Mouse (Mus musculus) right cerebral cortex, postnatal 25 days (tissue): ENCODE data around the gene Gab2.

ENCODE experiments used
- DNase-seq: peaks from one replicate; pipeline ENCODE4 v3.0.0; 2022

The Gab2 gene

DNA sequence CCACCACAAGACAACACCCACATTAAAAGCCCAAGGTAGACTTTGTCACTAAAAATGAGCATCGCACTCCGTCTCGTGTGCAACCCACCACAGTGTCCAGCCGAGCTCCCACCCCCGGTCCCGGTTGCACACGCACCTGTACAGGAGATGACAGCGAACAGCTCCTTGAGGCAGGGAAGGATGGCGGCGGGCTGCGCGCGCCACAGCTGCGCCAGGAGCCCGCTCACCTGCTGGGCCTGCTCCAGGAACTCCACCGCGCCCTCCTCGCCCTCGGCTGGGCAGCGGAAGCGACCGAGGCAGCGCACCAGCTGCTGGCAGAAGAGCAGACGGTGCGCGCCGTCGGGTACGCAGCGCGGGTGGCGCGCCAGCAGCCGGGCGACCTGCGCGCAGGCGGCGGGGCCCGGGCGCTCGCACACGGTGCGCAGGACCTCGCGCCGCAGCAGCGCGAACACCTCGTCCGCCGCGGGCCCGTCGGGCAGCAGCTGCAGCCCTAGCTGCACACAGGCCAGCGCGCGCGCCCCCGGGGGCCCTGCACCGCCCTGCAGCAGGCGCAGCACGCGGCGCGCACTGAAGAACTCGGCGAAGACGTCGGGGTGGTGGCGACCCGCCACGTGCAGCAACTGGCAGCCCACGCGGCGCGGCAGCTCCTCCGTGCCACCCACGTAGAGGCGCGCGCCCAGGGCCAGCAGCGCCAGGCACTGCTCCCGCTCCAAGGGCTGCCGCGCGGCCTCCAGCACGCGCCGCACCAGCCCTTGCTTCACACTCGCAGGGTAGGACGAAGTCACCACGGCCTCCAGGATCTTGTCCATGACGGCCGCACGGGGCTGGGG lies 244.0 kb downstream of the Gab2 start:
- peak; percentile 57 for DNase-seq

DNA sequence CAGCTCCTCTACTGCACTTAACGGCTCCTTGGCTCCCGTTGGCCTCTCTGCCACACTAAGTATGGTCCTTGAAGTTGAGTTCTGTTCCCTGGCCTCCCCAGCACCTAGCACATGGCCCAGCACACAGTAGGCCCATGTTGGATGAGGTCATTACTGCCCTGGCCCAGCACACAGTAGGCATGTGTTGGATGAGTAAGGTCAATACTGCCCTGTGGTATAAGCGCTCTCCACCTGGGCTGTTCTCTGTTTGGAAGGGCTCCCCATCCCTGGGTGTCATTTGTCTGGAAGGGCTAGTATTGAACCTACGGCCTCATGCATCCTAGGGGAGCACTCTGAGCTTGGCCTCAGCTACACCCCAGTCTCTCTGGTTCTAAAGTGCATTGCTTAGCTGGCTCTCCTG lies 246.0 kb downstream of the Gab2 start:
- no peak for DNase-seq

DNA sequence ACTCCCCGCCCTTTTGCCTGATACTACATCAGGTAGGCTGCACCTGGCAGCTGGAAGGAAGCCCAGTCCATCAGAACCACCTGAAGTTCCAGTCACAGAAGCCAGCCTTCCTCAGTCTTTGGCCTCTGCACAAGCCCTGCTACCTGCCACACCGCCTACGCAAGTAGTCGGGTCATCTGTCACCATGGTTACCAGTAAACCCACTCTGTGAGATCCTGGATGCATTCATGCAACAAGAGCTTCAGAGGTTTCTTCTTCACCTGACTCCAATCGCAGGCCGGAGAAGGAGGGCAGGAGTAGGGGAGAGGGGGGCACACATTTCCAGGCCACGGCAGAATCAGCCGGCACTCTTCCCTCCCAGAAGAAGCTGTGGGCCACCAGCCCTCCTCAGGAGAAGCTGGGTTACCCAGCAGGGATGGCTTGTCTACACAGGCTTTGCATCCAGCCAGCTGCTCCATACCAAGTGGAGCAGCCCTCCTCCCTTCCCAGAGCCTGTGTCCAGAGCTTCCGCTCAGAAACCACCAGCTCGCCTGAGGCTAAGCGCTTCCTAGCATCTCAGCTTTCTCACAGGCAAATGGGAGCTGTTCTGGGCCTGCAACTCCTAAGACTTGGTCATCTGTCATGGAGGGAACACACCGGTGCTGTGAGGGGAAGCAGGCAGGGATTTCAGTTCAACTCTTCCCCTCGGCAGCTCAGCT lies 247.7 kb downstream of the Gab2 start:
- DNase-seq: no peak

DNA sequence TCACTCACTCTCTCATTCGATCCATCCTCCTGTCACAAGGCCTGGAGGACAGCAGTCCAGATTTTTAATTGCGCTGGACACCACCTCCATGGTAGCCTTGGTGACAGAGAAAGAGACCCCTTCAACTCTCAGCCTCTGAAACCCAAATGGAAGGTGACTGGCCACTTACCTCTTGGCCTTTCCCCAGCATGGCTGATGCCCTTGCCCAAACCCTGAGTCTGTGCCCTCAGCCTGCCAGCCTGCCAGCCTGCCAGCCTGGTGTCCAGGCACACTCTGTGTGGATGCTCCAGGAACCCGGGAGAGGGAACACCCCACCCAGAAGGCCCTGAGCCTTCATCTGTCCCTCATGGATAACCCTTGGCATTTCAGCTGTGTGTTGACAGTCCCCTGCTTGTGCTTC lies 248.3 kb downstream of the Gab2 start:
- no peak for DNase-seq

DNA sequence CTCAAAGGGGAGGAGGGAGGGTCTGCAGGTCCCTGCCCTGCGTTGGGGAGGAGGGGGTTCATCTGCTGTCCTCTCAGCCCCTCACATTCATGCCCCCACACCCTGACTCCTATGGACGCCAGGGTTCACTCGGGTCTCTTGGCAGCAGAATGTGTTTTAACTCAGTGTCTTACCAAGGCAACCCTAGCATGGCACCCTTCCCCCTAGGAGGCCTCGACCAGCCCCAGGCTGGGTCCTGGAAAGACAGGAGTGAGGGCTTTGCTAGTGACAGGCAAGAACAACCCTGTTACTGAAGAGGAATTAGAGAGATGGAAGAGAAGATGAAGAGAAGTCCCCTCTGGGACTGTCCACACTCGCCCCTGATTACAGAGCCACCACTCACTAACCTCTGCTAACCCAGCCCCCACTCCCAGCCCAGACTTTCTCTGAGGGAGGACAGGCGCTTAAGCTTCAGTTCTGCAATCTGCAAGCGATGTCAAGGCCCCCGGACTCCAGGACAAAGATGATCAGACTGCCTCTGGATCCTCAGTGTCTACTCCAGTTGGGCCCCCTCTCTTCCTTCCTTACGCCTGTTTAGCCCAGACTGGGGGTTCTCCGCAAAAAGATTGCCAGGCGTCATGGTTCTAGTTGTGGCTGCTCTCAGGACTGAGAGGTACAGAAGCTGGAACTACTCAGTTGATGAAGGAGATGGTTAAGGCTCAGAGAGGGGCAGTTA lies 249.7 kb downstream of the Gab2 start:
- no peak for DNase-seq

DNA sequence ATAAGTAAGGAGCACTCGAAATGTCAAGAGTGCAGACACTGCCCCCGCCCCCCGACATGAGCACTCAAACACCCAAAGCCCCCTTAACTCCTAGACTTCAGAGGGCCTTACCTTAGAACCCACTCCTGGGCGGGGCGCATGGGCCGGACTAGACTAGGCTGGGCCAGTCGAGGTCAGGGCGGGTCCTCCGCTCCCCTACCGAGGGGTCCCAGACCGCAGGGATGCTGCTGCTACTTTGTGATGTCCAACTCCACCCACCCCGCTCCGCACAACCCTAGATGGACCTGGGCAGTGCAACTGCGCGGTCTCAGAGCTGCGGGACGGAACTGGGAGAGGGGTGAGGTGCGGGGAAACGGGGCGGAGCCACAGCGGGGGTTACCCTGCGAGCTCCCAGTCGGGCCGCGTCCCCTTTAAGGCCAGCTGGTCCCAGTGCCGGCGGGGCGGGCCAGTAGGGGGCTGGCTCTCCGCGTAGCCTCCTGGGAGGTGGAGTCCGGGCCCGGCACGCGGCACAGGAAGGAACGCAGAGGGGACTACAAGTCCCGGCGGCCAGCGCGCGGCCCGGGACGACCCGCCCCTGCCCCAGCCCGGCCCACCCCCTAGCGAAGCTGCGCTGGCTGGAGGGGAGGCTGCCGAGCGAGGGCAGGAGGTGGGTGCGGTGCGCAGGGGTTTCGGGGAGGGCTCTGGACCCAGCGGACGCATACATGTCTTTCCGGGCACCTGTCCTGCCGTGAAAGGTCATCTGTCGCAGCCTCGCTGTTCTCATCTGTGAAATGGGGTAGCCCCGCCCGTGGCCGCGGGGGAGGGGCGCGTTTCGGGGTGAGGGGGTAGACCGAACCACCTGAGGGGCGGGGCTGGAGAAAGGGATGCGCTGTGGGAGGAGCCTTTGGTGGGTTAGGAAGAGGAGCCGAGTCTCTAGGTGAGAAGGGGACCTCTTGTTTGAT lies 250.6 kb downstream of the Gab2 start, which contains the start of the genes Usp35 and Kctd21:
TSS of gene Usp35 (minus strand) at position 295 of the 941 bp plus-strand sequence.
TSS of gene Kctd21 (plus strand) at position 602 of the 941 bp plus-strand sequence.
- DNase-seq: peak; percentile 96

DNA sequence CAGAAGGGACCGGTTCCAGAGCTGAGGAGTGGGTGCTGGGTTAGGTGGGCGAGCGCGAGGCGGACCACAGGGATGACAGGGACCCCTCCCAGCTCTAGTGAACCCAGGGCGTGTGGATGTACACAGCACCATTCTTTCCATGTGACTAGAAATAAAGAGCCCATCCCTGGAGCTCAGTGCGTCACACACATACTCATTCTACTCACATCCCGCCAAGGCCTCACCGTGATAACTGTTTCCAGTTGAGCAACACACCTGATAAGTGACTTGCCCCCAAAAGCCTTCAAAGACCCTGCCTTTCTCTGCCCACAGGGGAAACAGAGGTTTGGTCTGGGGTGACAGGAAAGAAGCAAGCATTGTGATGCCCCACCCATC lies 251.3 kb downstream of the Gab2 start:
- DNase-seq: no peak

DNA sequence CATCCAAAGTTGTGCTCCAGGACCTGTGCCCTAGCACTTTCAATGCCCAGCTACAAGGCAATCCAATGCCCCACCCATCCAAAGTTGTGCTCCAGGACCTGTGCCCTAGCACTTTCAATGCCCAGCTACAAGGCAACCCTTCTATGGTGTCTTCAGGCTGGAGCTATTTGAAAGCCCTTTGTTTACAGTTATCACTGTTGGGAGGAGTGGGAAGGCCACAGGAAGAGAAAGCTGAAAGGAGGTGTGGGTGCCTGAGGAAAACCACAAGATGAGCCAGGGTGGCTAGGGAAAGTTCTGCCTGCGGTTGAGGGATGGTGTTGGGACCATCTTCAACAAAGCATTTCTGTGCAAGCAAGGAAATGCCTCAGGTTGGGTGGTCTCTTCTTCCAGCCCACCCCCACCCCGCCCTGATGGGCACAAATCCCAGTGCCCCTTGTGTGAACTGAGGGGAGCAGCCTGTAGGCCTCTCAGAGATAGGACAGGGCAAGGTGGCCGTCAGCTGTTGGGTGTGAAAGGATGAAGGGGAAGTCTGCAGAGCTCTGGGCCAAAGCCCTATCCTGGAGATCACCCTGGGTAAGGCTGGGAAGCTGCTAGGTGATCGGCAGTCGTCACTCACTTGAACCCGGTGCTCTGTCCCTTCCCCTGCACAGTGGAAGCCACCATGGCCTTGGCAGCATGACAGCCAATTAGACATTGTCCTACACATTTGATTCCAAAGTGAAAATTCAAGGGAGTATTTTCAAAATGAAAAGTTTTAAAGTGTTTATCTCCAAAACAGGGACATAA lies 251.9 kb downstream of the Gab2 start:
- no peak for DNase-seq

DNA sequence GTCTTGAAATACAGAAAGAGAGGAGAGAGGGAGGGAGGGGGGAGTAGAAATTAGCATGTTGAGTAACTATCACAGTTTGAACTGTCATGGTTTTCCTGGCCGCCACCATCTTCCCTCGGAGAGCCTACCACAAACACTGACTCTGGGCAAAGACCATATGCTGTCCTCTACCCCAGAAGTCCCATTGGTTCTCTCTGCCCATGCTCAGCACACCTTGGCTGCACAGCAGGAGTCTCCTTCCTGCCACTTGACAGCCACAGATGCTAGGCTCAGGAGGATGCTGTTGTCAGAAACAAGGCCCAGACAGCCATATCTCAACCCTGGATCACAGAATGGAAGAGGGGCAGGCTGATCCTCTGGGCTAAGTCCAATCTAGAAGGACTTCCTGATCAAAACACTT lies 253.0 kb downstream of the Gab2 start:
- no peak for DNase-seq

DNA sequence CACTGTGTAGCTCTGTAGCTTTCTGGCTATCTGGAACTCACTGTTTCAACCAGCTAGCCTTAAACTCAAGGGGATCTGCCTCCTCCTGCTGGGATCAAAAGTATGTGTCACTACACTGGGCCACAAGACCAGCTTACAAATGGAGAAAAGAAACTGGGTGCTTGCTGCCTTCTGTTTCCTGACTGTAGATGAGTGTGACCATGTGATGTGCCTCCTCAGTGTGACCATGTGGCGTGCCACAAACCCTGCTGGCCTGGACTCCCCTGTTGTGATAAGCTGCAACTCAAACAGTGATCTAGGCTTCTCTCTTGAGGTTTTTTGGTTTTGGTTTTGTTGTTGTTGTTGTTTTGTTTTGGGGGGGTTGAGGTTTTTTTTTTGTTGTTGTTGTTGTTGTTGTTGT lies 255.3 kb downstream of the Gab2 start:
- DNase-seq: no peak

DNA sequence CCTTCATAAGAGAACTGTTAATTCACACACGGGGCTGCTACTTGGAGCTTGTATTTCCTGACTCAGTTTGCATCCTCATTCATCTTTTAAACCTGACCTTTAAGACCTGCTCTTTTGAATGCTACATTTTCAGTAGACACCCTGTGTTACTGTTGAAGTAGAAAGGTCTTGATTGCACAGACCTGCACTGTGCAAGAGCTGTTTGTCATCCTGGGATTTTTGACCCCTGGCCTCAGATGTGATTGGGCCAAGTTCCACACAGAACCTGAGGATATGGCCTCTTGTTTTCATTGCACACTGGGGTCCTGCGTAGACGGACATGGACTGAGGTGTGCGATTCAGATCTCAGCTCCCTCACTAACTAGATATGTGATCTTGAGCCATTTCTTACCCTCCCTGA lies 257.2 kb downstream of the Gab2 start:
- DNase-seq: no peak

DNA sequence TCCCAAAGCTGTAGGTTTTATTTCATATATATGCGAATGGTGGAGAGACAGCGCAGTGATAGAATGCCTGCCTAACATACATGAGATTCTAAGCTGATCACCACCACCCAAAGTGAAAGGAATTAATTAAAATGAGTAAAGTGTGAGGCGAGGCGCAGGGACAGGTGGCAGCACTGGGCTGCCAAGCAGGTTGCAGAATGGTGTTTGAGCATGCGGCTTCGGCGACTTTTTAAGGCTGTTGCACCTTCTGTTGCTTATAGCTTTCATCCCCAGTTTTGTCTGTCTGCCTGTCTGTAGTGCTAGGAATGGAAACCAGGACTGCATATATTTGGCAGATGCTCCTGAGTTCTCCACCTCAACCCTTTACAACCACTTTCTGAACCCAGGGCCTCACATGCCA lies 258.2 kb downstream of the Gab2 start:
- no peak for DNase-seq

DNA sequence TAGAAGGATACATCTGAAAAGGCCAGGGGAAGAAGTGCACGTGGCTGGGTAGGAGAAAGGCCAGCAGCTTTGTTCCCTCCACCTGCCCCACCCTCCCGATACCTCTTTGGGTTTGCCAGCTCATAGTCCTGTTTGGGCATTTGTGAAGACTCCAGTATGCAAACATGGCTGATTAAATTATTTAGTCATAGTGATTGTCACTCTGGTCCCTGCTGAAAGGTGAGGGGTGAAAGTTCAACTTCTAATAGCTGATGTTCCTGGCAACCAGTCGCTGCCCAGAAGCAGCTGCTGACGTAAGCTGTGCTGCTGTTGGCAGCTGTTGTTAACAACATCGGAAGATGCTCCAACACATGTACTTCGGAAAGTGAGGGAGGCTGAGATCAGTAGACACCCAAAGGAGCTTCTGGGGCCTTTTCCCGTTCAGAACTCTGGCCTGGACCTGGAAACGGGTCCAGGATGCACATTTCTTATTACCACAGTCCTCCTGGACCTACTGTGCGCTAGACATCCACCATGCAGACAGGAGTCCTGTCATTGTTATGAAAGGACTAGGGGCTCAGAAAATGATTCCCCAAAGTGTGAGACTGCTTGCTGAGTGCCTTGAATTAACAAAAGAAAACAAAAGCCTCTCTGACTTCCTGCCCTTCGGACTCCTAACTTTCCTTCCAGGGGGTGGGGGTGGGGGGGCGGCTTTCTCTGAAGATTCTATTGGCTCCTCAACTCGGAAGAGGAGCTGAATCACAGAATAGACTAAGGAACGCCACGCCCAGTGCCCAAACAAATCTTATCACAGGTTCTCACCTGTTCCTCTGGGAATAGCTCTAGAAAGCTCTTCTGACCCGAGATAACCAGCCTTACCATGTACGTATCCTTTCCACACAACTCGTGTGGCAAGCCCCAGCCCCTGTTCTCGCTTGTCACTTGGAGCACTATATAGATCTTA lies 259.8 kb downstream of the Gab2 start:
- no peak for DNase-seq

DNA sequence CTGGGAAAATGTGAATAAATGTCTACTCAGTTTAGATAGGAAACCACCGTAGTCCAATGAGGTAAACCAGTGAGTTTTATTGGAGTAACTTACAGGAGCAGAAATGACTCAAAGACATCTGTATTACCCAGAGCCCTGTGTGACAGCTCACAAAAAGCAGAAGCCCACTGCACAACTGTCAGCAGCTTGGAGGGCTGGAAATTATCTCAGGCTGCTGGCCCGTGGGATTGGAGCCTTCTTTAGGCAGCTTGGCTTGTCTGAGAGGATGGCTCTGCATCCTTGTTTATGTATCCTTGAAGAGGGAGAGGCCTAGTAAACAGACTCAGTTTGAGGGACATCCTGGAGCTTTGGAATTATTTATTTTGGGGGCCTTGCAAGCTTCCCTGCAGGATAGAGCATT lies 261.6 kb downstream of the Gab2 start:
- DNase-seq: no peak

DNA sequence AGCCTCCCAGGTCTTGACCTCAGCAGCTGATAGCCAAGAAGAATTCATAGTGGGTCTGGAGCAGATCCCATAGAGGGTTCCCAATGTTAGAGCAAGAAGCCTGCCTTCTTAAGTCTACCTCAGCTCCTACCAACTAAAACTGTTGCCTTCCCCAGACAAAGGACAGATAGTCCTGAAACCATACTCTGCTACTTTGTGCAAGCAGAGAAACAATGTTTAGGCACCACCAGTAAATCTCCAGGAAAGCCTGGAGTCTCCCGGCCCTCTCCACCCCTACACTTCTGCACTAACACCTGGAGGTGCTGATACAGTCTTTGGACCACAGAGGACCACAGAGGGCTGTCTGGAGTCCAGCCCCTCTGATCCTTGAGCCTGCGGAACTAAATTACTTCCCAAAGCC lies 263.3 kb downstream of the Gab2 start:
- DNase-seq: no peak

DNA sequence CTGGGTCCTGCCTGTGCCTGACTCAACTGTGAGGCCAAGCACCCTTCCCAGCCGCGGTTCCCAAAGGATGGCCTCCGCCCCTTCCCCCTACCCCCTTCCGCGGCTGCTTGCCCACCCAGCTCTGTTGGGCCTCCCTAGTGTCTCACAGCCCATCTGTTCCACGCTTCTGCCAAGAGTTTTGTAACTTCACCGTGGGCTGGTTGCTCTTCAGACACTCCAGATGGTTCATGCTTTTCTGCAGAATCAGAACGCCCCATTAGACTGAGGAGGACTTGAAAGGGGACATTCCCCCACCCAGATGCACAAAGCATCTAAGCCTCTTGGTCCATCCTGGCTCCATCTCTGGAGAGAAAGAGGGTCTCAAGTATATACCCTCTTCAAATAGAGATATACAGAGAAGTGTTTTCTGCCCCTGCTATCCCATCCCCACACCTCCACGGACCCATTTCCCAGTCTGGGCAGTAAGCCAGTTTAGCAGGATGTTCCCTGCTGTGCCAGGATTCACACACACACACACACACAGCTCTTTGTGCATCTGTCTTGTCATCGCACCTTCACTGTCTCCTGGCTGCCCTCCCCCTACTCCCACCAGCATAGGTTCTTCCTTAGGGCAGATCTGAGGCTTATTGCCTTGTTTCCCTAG lies 264.0 kb downstream of the Gab2 start:
- DNase-seq: peak; percentile 85

DNA sequence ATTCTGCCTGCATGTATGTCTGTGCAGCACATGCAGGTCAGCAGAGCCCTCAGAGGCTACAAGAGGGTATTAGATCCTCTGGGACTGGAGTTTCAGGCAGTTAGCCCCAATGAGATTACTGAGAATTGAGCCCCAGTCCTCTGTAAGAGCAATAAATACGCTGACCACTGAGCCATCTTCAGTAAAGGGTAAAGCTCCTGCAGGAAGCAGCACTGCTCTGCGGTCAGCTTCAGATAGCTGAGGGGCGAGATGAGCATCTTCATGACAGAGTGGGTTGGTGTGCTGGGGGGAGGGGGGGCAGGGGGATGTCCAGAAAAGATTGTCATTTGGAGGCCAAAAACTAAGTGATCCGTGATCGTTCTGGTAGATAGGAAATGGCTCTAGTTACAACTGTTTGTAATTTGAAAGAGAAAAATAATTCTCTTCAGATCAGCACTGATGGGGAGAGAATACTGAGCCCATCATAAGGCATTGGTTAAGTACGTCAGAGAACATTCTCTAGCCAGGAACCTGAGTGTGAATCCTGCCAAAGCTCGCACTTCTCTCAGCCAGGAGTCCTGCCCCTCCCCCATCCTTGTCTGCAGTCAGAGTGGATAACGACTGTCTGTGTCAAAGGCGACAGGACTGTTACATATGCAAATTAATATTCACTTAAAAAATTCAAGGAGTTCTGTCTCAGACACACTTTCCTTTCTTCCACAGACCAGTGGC lies 264.9 kb downstream of the Gab2 start:
- no peak for DNase-seq

DNA sequence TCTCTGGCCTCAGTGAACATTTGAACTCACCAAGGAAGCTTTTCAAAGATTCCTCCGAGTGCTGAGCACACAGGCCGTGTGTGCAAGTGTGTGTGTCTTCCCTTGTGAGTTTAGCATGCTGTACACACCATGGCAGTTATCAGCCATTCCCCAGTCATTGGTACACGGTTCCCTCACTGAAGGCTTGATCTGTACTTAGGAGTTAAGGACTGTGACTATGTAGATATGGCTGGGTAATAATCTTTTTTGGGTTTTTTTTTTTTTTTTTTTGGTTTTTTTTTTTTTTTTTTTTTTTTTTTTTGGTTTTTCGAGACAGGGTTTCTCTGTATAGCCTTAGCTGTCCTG lies 265.4 kb downstream of the Gab2 start:
- DNase-seq: no peak

DNA sequence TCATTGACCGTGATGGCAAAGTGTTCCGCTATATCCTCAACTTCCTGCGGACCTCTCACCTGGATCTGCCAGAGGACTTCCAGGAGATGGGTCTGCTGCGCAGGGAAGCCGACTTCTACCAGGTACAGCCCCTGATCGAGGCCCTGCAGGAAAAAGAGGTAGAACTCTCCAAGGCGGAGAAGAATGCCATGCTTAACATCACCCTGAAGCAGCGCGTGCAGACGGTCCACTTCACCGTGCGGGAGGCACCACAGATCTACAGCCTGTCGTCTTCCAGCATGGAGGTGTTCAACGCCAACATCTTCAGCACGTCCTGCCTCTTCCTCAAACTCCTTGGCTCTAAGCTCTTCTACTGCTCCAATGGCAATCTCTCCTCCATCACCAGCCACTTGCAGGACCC lies 266.1 kb downstream of the Gab2 start:
- no peak for DNase-seq

DNA sequence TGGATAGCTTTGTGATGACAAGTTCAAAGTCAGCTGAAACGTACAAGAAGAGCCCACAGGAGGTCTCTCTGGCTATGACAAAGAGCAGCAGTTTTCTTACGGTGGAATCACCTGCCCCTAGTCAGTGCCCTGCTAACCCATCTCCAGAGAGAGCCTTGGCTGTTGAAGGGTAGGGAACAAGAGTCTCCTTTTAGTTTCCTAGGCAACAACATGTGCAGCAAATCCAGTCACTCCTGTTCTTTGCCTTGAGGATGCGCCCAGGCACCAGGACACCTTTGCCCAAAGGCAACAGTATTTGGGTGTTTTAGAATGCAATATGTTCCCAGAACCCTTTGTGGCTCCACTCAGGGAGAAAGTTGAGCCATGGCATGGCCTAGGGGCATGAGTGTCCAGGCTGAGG lies 266.9 kb downstream of the Gab2 start:
- DNase-seq: no peak
